Mouse (Mus musculus): ENCODE measurements around the gene Rad9b.

DNA sequence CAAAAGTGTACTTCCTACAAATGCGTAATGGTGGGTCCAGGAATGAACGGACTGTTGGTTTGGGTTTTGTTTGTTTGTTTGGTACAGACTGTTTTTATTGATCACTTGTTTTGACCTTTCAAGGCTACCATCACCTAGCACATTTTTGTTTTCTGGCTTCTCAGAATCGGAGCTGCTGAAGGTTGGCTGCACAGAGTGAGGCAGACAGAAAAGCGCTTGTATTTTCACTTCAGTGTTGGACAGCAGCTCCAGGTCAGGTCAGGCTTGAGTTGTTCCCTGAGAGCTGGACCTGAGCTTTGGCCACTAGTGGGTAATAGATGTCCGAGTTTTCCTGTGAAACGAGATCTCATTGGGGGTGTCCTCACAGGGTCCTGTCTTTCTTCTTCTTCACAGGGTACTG lies 60.9 kb downstream of the Rad9b start:
- TF ChIP-seq POLR2A (IDR thresholded peaks at IDR 0.05; ENCODE audit: borderline replicate concordance, insufficient read depth, low read length) (no peak), CTCF (IDR thresholded peaks at IDR 0.05; ENCODE audit: borderline replicate concordance, insufficient read depth, low read depth, low read length) (no peak)

Measured in cerebellum, adult 2 months (tissue).